Mouse (Mus musculus): ENCODE measurements around the gene Ndel1.

DNA sequence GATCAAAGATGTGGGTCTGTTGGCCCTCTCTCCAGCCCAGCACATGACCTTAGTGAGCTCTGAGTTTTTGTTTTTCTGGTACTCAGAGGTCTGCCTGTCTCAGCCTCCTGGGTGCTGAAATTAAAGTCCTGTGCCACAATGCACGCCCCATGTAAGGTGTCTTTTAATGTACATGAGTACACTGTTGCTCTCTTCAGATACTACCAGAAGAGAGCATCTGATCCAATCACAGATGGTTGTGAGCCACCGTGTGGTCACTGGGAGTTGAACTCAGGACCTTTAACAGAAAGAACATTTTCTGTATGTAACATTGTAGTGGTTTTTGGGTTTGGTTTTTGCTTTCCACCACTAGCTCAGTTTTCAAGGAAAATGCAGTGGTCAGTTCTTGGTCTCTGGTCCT, 32.1 kb upstream of the Ndel1 start:
- TF ChIP-seq EP300 (optimal IDR thresholded peaks at IDR 0.05) = no peak
- TF ChIP-seq CTCF (IDR thresholded peaks at IDR 0.05; ENCODE audit: low read depth) = no peak
